Comparison of ENCODE assay signal across 8 mouse cellular contexts in the genomic region with DNA sequence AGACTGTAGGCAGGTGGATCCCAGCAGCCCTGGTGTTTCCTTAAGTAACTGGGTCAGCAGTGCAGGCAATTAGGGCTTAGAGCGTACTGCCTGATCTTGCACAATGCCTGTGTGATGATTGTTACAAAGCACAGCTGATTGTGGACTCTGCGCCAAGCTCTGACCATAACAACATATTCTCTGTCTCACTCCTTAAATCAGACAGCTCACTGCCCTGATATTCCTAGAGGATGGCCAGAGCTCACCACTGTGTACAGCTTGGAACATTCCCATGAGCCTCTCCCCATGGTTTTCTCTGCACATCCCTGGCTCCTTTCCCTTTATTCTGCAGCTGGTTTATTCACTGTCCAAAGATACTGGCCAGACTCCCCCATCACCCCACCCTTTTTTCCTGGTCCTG.
A peak's percentile ranks its signal among the peaks of the same experiment; 100 is the strongest.
DNase-seq lines count a peak whose midpoint lies in the region; ATAC-seq and TF ChIP-seq lines count a peak whose summit lies in the region.

No protein-coding gene starts in this region.

- no peaks in the 10 kb centered on the region for H3K27me3 ChIP-seq in kidney, embryonic 14.5 days (ENCODE audit: control insufficient read depth, insufficient read depth, low read length)
- no peaks in the 10 kb centered on the region for H3K27me3 ChIP-seq in stomach, embryonic 16.5 days (ENCODE audit: control insufficient read depth, insufficient read depth, low read length)
- no peaks in the 10 kb centered on the region for H3K27me3 ChIP-seq in forebrain, embryonic 11.5 days (ENCODE audit: control insufficient read depth, insufficient read depth, low read length)

- 78% methylated on average over 2 of the region's 2 CpGs for WGBS in kidney, embryonic 14.5 days
- 64% methylated on average over 2 of the region's 2 CpGs for WGBS in lung, adult 2 months
- 36% methylated on average over 2 of the region's 2 CpGs for WGBS in stomach, embryonic 16.5 days
- WGBS in forebrain, embryonic 11.5 days: 84% methylated on average over 2 of the region's 2 CpGs

- no peaks in the 10 kb centered on the region for H3K36me3 ChIP-seq in kidney, embryonic 14.5 days (ENCODE audit: control insufficient read depth, insufficient read depth, low read length)
- no peaks in the 10 kb centered on the region for H3K36me3 ChIP-seq in stomach, embryonic 16.5 days (ENCODE audit: control insufficient read depth, insufficient read depth, low read length)
- no peaks in the 10 kb centered on the region for H3K36me3 ChIP-seq in forebrain, embryonic 11.5 days (ENCODE audit: control insufficient read depth, insufficient read depth, low read length)

- H3K9ac ChIP-seq in kidney, embryonic 14.5 days (ENCODE audit: low read depth, low read length): no peak overlapping the region
- no peak overlapping the region for H3K9ac ChIP-seq in stomach, embryonic 16.5 days (ENCODE audit: low read length)
- H3K9ac ChIP-seq in forebrain, embryonic 11.5 days (ENCODE audit: low read length): no peak overlapping the region

- no peak for ATAC-seq in kidney, embryonic 14.5 days (ENCODE audit: low FRiP score, low TSS enrichment)
- peak; percentile 91 for ATAC-seq in stomach, embryonic 16.5 days (ENCODE audit: insufficient read depth, low FRiP score)
- no peak for ATAC-seq in forebrain, embryonic 11.5 days (replicated peaks; ENCODE audit: low FRiP score)

- intact Hi-C loops in heart, postnatal 14 days (cut with DNase I): no loop called here

- H3K4me1 ChIP-seq in kidney, embryonic 14.5 days (ENCODE audit: control insufficient read depth, insufficient read depth, low read length): no peaks in the 10 kb centered on the region
- H3K4me1 ChIP-seq in lung, adult 2 months (ENCODE audit: control insufficient read depth, insufficient read depth, low read length): no peaks in the 10 kb centered on the region
- H3K4me1 ChIP-seq in stomach, embryonic 16.5 days (ENCODE audit: control insufficient read depth, insufficient read depth, low read length): peaks cover 5% of the 10 kb centered on the region; the same call in 1 of the 2 replicates
- H3K4me1 ChIP-seq in forebrain, embryonic 11.5 days (replicated peaks; ENCODE audit: control insufficient read depth, insufficient read depth, low read length): no peaks in the 10 kb centered on the region

- DNase-seq in kidney, adult 18-20 months: peak; percentile 6
- DNase-seq in heart, postnatal 14 days: peak; percentile 65 to 68
- peak; percentile 17 for DNase-seq in lung, adult 2 months
- no peak for DNase-seq in layer of hippocampus, postnatal 14 days (ENCODE audit: low spot score in 2 of 2)
- no peak for DNase-seq in thymus, postnatal 14 days
- no peak for DNase-seq in forebrain, embryonic 11.5 days (ENCODE audit: low spot score)

- H3K4me2 ChIP-seq in kidney, embryonic 14.5 days (replicated peaks; ENCODE audit: low read depth, low read length): no peak overlapping the region
- H3K4me2 ChIP-seq in stomach, embryonic 16.5 days (ENCODE audit: low read depth, low read length): no peak overlapping the region
- no peak overlapping the region for H3K4me2 ChIP-seq in forebrain, embryonic 11.5 days (ENCODE audit: low read depth, low read length, severe bottlenecking)

- H3K4me3 ChIP-seq in kidney, embryonic 14.5 days (ENCODE audit: low read length): no peak overlapping the region
- H3K4me3 ChIP-seq in lung, adult 2 months (replicated peaks; ENCODE audit: extremely low read depth, low read depth, low read length): no peak overlapping the region
- H3K4me3 ChIP-seq in stomach, embryonic 16.5 days (replicated peaks; ENCODE audit: low read length): no peak overlapping the region
- H3K4me3 ChIP-seq in forebrain, embryonic 11.5 days (ENCODE audit: low read depth, low read length): no peak overlapping the region

- H3K27ac ChIP-seq in kidney, embryonic 14.5 days (ENCODE audit: low read depth, low read length): no peak overlapping the region
- peak overlapping the region; percentile 3; the same call in 1 of the 2 replicates for H3K27ac ChIP-seq in stomach, embryonic 16.5 days (ENCODE audit: low read length)
- H3K27ac ChIP-seq in forebrain, embryonic 11.5 days (ENCODE audit: low read depth, low read length): no peak overlapping the region

- no peak for TF ChIP-seq POLR2A in lung, adult 2 months (IDR thresholded peaks at IDR 0.05; ENCODE audit: borderline replicate concordance, extremely low read depth, low read depth, low read length)

- TF ChIP-seq CTCF in lung, adult 2 months (IDR thresholded peaks at IDR 0.05; ENCODE audit: insufficient read depth, low read length): no peak

- H3K9me3 ChIP-seq in kidney, embryonic 14.5 days (ENCODE audit: control insufficient read depth, low read length): no peaks in the 10 kb centered on the region
- no peaks in the 10 kb centered on the region for H3K9me3 ChIP-seq in stomach, embryonic 16.5 days (replicated peaks; ENCODE audit: control insufficient read depth, low read length)
- H3K9me3 ChIP-seq in forebrain, embryonic 11.5 days (ENCODE audit: control insufficient read depth, low read length): no peaks in the 10 kb centered on the region

Comparison
In these comparisons a context has a peak if more than half of its experiments do, and no peak if none do; other contexts are left out.
1. DNase-seq: peak in kidney, adult 18-20 months (single experiment), heart, postnatal 14 days (2 of 2) and lung, adult 2 months (single experiment); none in layer of hippocampus, postnatal 14 days (0 of 2), thymus, postnatal 14 days (single experiment) and forebrain, embryonic 11.5 days (single experiment).